Mouse (Mus musculus): Measurements from ENCODE around the gene Cklf. TPM values are rescaled to one million over a fixed set of nuclear protein-coding genes. Genes with fewer than 3 reads are reported as not detected.
A peak's percentile ranks its signal among the peaks of the same experiment; 100 is the strongest.

Cklf gene
- polyA plus RNA-seq, 1 experiment = 5.4 TPM

- Histone ChIP-seq H3K36me3 (ENCODE audit: control insufficient read depth, insufficient read depth, low read length) (no peaks in the 10 kb centered on the region), H3K27ac (ENCODE audit: insufficient read depth, low read depth, low read length) (no peak overlapping the region), H3K4me1 (ENCODE audit: control insufficient read depth, insufficient read depth, low read length) (no peaks in the 10 kb centered on the region), H3K4me3 (ENCODE audit: insufficient read depth, low read depth, low read length) (no peak overlapping the region), H3K27me3 (replicated peaks; ENCODE audit: control insufficient read depth, insufficient read depth, low read length) (no peaks in the 10 kb centered on the region)
- WGBS = 36% methylated on average over 4 of the region's 4 CpGs
- peak; percentile 54 for TF ChIP-seq CTCF (conservative IDR thresholded peaks at IDR 0.05; ENCODE audit: insufficient read depth, insufficient read length, low read depth, low read length)
- no peak for TF ChIP-seq POLR2A (IDR thresholded peaks at IDR 0.05; ENCODE audit: low read depth, low read length)
- DNase-seq = peak; percentile 26
Observed at GRCm38 (mm10) chr8:104313311-104313710, 62.6 kb downstream of the Cklf start.

Other genes with a start within 250 kb of the Cklf start
- gene Cdh5, start 149.2 kb upstream of the Cklf start, polyA plus RNA-seq (2012; rRNA removed) = 45.1 and 48.5 TPM in 2 replicates
- 0.45 and 0.66 TPM in 2 replicates for gene Bean1, start 80.4 kb upstream of the Cklf start, polyA plus RNA-seq (2012; rRNA removed)
- gene Tk2, start 2.3 kb upstream of the Cklf start, polyA plus RNA-seq (2012; rRNA removed) = 20.6 and 21.0 TPM in 2 replicates
- gene Cmtm2a, start 42.3 kb downstream of the Cklf start, polyA plus RNA-seq (2012; rRNA removed) = 0.16 and 0.28 TPM in 2 replicates
- not detected in 2 replicates for gene Gm45711, start 59.2 kb downstream of the Cklf start, polyA plus RNA-seq (2012; rRNA removed)
- not detected in 2 replicates for gene Cmtm1, start 59.3 kb downstream of the Cklf start, polyA plus RNA-seq (2012; rRNA removed)
- not detected in 2 replicates for gene Gm11020, start 70.7 kb downstream of the Cklf start, polyA plus RNA-seq (2012; rRNA removed)
- 0.18 TPM in 1 of 2 replicates, not detected in the other for gene Cmtm2b, start 71.4 kb downstream of the Cklf start, polyA plus RNA-seq (2012; rRNA removed)
- 53.3 and 60.4 TPM in 2 replicates for gene Cmtm3, start 88.5 kb downstream of the Cklf start, polyA plus RNA-seq (2012; rRNA removed)
- gene Cmtm4, start 144.9 kb downstream of the Cklf start, polyA plus RNA-seq (2012; rRNA removed) = 31.4 and 32.4 TPM in 2 replicates
- 14.7 and 20.3 TPM in 2 replicates for gene Dync1li2, start 192.2 kb downstream of the Cklf start, polyA plus RNA-seq (2012; rRNA removed)

All from kidney, adult 2 months (tissue).